Mouse (Mus musculus): Measurements from ENCODE around the gene Kank1.

Kank1 gene

GRCm38 (mm10) chr19:25372794-25373193 lies 136.0 kb downstream of the Kank1 start:
- no peak for DNase-seq

GRCm38 (mm10) chr19:25373594-25373993 lies 136.8 kb downstream of the Kank1 start:
- DNase-seq = no peak

GRCm38 (mm10) chr19:25374191-25374590 lies 137.4 kb downstream of the Kank1 start:
- DNase-seq = no peak

- no peak for DNase-seq
Measured at GRCm38 (mm10) chr19:25374926-25375325, 138.2 kb downstream of the Kank1 start.

GRCm38 (mm10) chr19:25376871-25377270 lies 140.1 kb downstream of the Kank1 start:
- DNase-seq = no peak

GRCm38 (mm10) chr19:25380675-25381074 lies 143.9 kb downstream of the Kank1 start:
- no peak for DNase-seq

- DNase-seq = no peak
Measured at GRCm38 (mm10) chr19:25381972-25382371, 145.2 kb downstream of the Kank1 start.

GRCm38 (mm10) chr19:25382494-25382893 lies 145.7 kb downstream of the Kank1 start:
- no peak for DNase-seq

GRCm38 (mm10) chr19:25383386-25384146 lies 146.8 kb downstream of the Kank1 start:
- no peak for DNase-seq

- no peak for DNase-seq
Measured at GRCm38 (mm10) chr19:25385981-25386380, 149.2 kb downstream of the Kank1 start.

- DNase-seq = no peak
Measured at GRCm38 (mm10) chr19:25386679-25387470, 150.1 kb downstream of the Kank1 start.

- DNase-seq = no peak
Measured at GRCm38 (mm10) chr19:25387902-25388301, 151.1 kb downstream of the Kank1 start.

- no peak for DNase-seq
Measured at GRCm38 (mm10) chr19:25392135-25392534, 155.4 kb downstream of the Kank1 start.

GRCm38 (mm10) chr19:25395035-25395434 lies 158.3 kb downstream of the Kank1 start:
- no peak for DNase-seq

GRCm38 (mm10) chr19:25396709-25397266 lies 160.0 kb downstream of the Kank1 start:
- no peak for DNase-seq

- no peak for DNase-seq
Measured at GRCm38 (mm10) chr19:25399511-25400211, 162.9 kb downstream of the Kank1 start.

- DNase-seq = no peak
Measured at GRCm38 (mm10) chr19:25400212-25400913, 163.6 kb downstream of the Kank1 start.

- no peak for DNase-seq
Measured at GRCm38 (mm10) chr19:25401521-25401920, 164.7 kb downstream of the Kank1 start.

- no peak for DNase-seq
Measured at GRCm38 (mm10) chr19:25404163-25404562, 167.4 kb downstream of the Kank1 start.

- no peak for DNase-seq
Measured at GRCm38 (mm10) chr19:25405987-25406386, 169.2 kb downstream of the Kank1 start.

- DNase-seq = peak; percentile 55
Measured at GRCm38 (mm10) chr19:25406481-25407184, 169.9 kb downstream of the Kank1 start.

Measured in thymus, postnatal 14 days (tissue).